Mouse (Mus musculus) forebrain, embryonic 12.5 days (tissue): Measurements from ENCODE around the gene Ewsr1. TPM values are rescaled to one million over a fixed set of nuclear protein-coding genes. Genes with fewer than 3 reads are reported as not detected.

ENCODE experiments used
- ATAC-seq: fragments of 200-750 bp; cut with Nextera tagmentation; 2 replicates; pipeline ENCODE4 v1.8.0; 2017; ENCODE audit warnings: moderate TSS enrichment; ENCODE audit not compliant: low FRiP score
- H3K27ac ChIP-seq: fragments of 300-500 bp; sonication (generic); 2 replicates; pipeline ENCODE4 v1.5.1; 2016; ENCODE audit warnings: mild to moderate bottlenecking
- H3K27me3 ChIP-seq: fragments of 300-500 bp; sonication (generic); 2 replicates; pipeline ENCODE4 v1.6.1; 2016; ENCODE audit warnings: mild to moderate bottlenecking
- H3K36me3 ChIP-seq: fragments of 300-500 bp; sonication (generic); replicated peaks from 2 replicates; pipeline ENCODE4 v1.6.1; 2016; ENCODE audit warnings: mild to moderate bottlenecking
- H3K4me1 ChIP-seq: fragments of 300-500 bp; sonication (generic); 2 replicates; pipeline ENCODE4 v1.6.1; 2016
- H3K4me2 ChIP-seq: fragments of 300-500 bp; sonication (generic); 2 replicates; pipeline ENCODE4 v1.6.1; 2016; ENCODE audit warnings: mild to moderate bottlenecking, moderate library complexity
- H3K4me3 ChIP-seq: fragments of 300-500 bp; sonication (generic); replicated peaks from 2 replicates; pipeline ENCODE4 v1.5.1; 2016; ENCODE audit warnings: mild to moderate bottlenecking
- H3K9ac ChIP-seq: fragments of 300-500 bp; sonication (generic); 2 replicates; pipeline ENCODE4 v1.6.1; 2016; ENCODE audit warnings: mild to moderate bottlenecking
- H3K9me3 ChIP-seq: fragments of 300-500 bp; sonication (generic); 2 replicates; pipeline ENCODE4 v1.6.1; 2016
- WGBS: fragments of 180-500 bp; shearing (Covaris S2); methylation state at CpG from one replicate; pipeline ENCODE4 v1.1.7; 2016; 5-methylcytosine and 5-hydroxymethylcytosine counted together
- polyA plus RNA-seq: library from polyadenylated mRNA; unstranded; fragments of >200 nt; fragmentation: Nextera tagmentation; extraction: Ambion mirVana; gene quantifications from 2 replicates; pipeline ENCODE4 v1.2.1, GENCODE M21; 2016

Ewsr1 gene
- polyA plus RNA-seq, 1 experiment from 2014 or later: 915 TPM

- Histone ChIP-seq H3K4me3 (no peak overlapping the region), H3K27ac (no peak overlapping the region), H3K4me2 (no peak overlapping the region), H3K9me3 (no peaks in the 10 kb centered on the region), H3K4me1 (peaks cover 32% of the 10 kb centered on the region), H3K9ac (no peak overlapping the region), H3K27me3 (peaks cover 45% of the 10 kb centered on the region), H3K36me3 (no peaks in the 10 kb centered on the region)
- 92% methylated on average over 14 of the region's 14 CpGs for WGBS
- no peak for ATAC-seq
These were observed 44.9 kb downstream of the Ewsr1 start for GRCm38 (mm10) chr11:5054151-5054550.

DNA sequence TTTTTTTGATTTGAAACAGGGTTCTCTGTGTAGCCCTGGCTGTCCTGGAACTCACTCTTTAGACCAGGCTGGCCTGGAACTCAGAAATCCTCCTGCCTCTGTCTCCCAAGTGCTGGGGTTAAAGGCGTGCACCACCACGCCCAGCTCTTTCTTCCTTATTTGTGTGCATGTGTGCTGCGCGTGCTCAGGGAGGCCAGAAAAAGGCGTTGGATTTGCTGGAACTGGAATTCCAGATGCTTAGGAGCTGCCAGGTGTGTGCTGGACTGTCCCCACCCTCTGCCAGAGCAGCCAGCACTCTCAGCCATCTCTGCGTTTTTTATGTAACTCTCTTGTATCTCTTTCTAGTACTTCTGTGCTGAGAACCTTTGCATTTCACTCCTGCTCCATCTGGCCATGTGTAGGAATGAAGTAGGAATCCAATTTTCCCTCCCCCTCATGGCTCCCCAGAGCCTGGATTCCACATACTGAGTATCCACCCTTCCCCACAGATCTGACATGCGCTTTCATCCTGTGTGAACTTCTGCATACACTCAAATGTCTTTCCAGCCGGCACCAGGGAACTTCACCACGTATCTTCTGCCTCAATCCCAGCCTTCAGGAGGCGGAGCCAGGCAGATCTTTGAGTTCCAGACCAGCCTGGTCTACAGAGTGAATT is 46.7 kb downstream of the Ewsr1 start:
- H3K4me1 ChIP-seq: peaks cover 18% of the 10 kb centered on the region
- ATAC-seq: no peak
- no peaks in the 10 kb centered on the region for H3K36me3 ChIP-seq
- 78% methylated on average over 10 of the region's 10 CpGs for WGBS
- no peak overlapping the region for H3K27ac ChIP-seq
- H3K27me3 ChIP-seq: peaks cover 26% of the 10 kb centered on the region
- no peak overlapping the region for H3K9ac ChIP-seq
- no peak overlapping the region for H3K4me3 ChIP-seq
- no peak overlapping the region for H3K4me2 ChIP-seq
- H3K9me3 ChIP-seq: no peaks in the 10 kb centered on the region

GRCm38 (mm10) chr11:5051629-5052028 is 47.4 kb downstream of the Ewsr1 start:
- Histone ChIP-seq H3K4me1 (peaks cover 13% of the 10 kb centered on the region), H3K4me3 (no peak overlapping the region), H3K9me3 (no peaks in the 10 kb centered on the region), H3K27ac (no peak overlapping the region), H3K4me2 (no peak overlapping the region), H3K9ac (no peak overlapping the region), H3K36me3 (no peaks in the 10 kb centered on the region), H3K27me3 (peaks cover 20% of the 10 kb centered on the region)
- no peak for ATAC-seq
- WGBS: 68% methylated on average over 10 of the region's 10 CpGs

GRCm38 (mm10) chr11:5046321-5046926 is 52.6 kb downstream of the Ewsr1 start:
- Histone ChIP-seq H3K9ac (no peak overlapping the region), H3K27ac (no peak overlapping the region), H3K4me3 (no peak overlapping the region), H3K36me3 (peaks cover 17% of the 10 kb centered on the region), H3K27me3 (no peaks in the 10 kb centered on the region), H3K4me1 (no peaks in the 10 kb centered on the region), H3K9me3 (no peaks in the 10 kb centered on the region), H3K4me2 (no peak overlapping the region)
- 53% methylated on average over 12 of the region's 12 CpGs for WGBS
- no peak for ATAC-seq

DNA sequence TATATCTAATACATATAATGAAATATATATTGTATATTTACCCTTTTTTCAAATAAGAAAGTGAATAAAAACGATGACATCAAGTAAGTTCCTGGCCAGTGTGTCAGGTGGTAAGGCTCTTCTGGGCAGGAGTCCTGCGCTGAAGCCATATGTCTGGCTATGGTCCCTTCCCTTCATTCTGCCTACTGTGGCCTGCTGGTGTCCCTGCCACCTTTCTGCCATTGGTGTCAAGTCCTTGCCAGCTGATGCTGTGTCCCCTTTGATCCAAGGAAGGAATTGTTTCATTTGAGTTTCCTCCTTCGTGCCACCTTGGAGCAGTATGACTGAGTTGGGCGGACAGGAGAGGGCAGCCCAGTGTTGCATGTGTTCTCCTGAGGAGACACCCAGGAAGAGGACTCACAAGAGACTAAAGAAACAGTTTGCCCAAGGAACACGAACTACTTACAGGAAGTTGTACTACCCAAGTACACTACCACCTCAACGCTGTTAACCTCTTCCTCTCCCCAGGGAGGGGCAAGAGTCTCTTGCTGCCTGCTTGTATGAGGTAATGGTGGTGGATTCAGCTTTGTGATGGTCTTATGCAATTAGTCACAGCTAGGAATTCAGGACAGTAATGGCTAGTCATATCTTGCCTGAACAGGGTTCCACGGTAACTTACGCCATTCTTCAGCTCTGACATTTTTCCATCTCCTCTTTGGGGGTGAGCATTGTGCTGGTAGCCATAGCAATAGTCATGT is 56.3 kb downstream of the Ewsr1 start:
- Histone ChIP-seq H3K36me3 (peaks cover 52% of the 10 kb centered on the region), H3K27me3 (no peaks in the 10 kb centered on the region), H3K9ac (no peak overlapping the region), H3K4me1 (no peaks in the 10 kb centered on the region), H3K9me3 (no peaks in the 10 kb centered on the region), H3K4me2 (no peak overlapping the region), H3K4me3 (no peak overlapping the region), H3K27ac (no peak overlapping the region)
- WGBS: 91% methylated on average over 8 of the region's 8 CpGs
- no peak for ATAC-seq

GRCm38 (mm10) chr11:5041144-5041780 is 57.8 kb downstream of the Ewsr1 start:
- Histone ChIP-seq H3K4me1 (no peaks in the 10 kb centered on the region), H3K4me2 (no peak overlapping the region), H3K4me3 (no peak overlapping the region), H3K27me3 (no peaks in the 10 kb centered on the region), H3K36me3 (peaks cover 68% of the 10 kb centered on the region), H3K9ac (no peak overlapping the region), H3K9me3 (no peaks in the 10 kb centered on the region), H3K27ac (no peak overlapping the region)
- no peak for ATAC-seq
- WGBS: 88% methylated on average over 18 of the region's 18 CpGs

DNA sequence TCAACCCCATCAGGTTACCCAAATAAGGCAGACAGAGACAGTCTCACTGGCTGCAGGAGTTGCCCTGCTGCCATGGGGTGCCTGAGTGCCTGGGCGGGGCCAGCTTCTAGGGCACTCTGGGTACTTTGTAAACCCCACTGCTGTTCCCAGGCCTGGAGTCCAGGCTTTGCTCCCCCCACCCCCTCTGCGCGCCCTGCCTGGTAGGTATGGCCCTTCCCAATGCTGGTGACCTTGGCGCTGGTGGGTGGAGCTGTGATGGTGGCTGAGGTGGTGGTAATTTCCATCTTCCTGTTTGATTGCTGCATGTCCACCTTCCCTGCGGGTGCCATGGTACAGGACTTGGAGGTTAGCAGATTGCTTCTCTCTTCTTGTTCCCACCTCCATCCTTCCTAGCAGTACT is 58.5 kb downstream of the Ewsr1 start:
- ATAC-seq: no peak
- no peak overlapping the region for H3K27ac ChIP-seq
- H3K4me3 ChIP-seq: no peak overlapping the region
- H3K9ac ChIP-seq: no peak overlapping the region
- peaks cover 75% of the 10 kb centered on the region for H3K36me3 ChIP-seq
- WGBS: 96% methylated on average over 5 of the region's 5 CpGs
- no peaks in the 10 kb centered on the region for H3K9me3 ChIP-seq
- no peaks in the 10 kb centered on the region for H3K27me3 ChIP-seq
- no peaks in the 10 kb centered on the region for H3K4me1 ChIP-seq
- H3K4me2 ChIP-seq: no peak overlapping the region

- Histone ChIP-seq H3K9me3 (no peaks in the 10 kb centered on the region), H3K9ac (no peak overlapping the region), H3K4me3 (no peak overlapping the region), H3K4me1 (no peaks in the 10 kb centered on the region), H3K27ac (no peak overlapping the region), H3K36me3 (peaks cover 99% of the 10 kb centered on the region), H3K4me2 (no peak overlapping the region), H3K27me3 (no peaks in the 10 kb centered on the region)
- no peak for ATAC-seq
- 90% methylated on average over 8 of the region's 8 CpGs for whole genome bisulfite sequencing
These were observed 61.8 kb downstream of the Ewsr1 start for GRCm38 (mm10) chr11:5037146-5037854.

GRCm38 (mm10) chr11:5035421-5035820 is 63.6 kb downstream of the Ewsr1 start:
- Histone ChIP-seq H3K4me1 (no peaks in the 10 kb centered on the region), H3K9me3 (no peaks in the 10 kb centered on the region), H3K27me3 (no peaks in the 10 kb centered on the region), H3K4me3 (no peak overlapping the region), H3K4me2 (no peak overlapping the region), H3K27ac (no peak overlapping the region), H3K9ac (no peak overlapping the region), H3K36me3 (peaks cover 99% of the 10 kb centered on the region)
- 93% methylated on average over 4 of the region's 4 CpGs for WGBS
- no peak for ATAC-seq

DNA sequence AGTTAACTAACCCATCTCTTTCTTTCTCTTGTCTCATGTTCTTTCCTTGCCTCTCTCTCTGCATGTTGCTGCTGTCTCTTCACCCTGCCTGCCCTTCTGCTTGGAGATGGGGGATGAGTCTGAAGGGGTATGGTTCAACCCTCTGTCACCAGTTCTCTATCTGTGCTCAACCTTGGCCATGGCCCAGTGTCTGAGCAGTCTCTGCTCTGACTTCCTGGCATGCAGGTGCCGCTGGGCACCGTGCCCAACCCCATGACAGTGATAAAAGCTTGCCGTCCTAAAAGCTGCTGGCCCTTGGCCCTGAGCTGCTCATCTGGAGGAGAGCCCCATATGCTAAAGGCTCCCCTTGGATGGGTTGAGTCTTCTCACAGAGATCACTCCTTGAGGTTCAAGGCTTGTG is 65.9 kb downstream of the Ewsr1 start:
- H3K9me3 ChIP-seq: no peaks in the 10 kb centered on the region
- H3K27ac ChIP-seq: no peak overlapping the region
- H3K27me3 ChIP-seq: no peaks in the 10 kb centered on the region
- no peak overlapping the region for H3K9ac ChIP-seq
- WGBS: 99% methylated on average over 3 of the region's 3 CpGs
- ATAC-seq: no peak
- H3K4me1 ChIP-seq: no peaks in the 10 kb centered on the region
- H3K4me3 ChIP-seq: no peak overlapping the region
- no peak overlapping the region for H3K4me2 ChIP-seq
- peaks cover 100% of the 10 kb centered on the region for H3K36me3 ChIP-seq

GRCm38 (mm10) chr11:5032706-5033105 is 66.4 kb downstream of the Ewsr1 start:
- Histone ChIP-seq H3K27me3 (no peaks in the 10 kb centered on the region), H3K36me3 (peaks cover 100% of the 10 kb centered on the region), H3K9me3 (no peaks in the 10 kb centered on the region), H3K9ac (no peak overlapping the region), H3K4me2 (no peak overlapping the region), H3K4me1 (no peaks in the 10 kb centered on the region), H3K4me3 (no peak overlapping the region), H3K27ac (no peak overlapping the region)
- ATAC-seq: no peak
- WGBS: 97% methylated on average over 10 of the region's 10 CpGs

GRCm38 (mm10) chr11:5028228-5028627 is 70.8 kb downstream of the Ewsr1 start:
- no peak for ATAC-seq
- H3K27ac ChIP-seq: no peak overlapping the region
- H3K9me3 ChIP-seq: no peaks in the 10 kb centered on the region
- no peaks in the 10 kb centered on the region for H3K4me1 ChIP-seq
- peaks cover 99% of the 10 kb centered on the region for H3K36me3 ChIP-seq
- H3K4me3 ChIP-seq: no peak overlapping the region
- H3K9ac ChIP-seq: no peak overlapping the region
- H3K27me3 ChIP-seq: no peaks in the 10 kb centered on the region
- 94% methylated on average over 7 of the region's 7 CpGs for WGBS
- no peak overlapping the region for H3K4me2 ChIP-seq
